Mouse (Mus musculus) gastrocnemius, postnatal 36 days (tissue): ENCODE data around the gene Atf3. TPM values are rescaled to one million over a fixed set of nuclear protein-coding genes. Genes with fewer than 3 reads are reported as not detected.
A peak's percentile ranks its signal among the peaks of the same experiment; 100 is the strongest.

Experiments used
- DNase-seq, 2 experiments: peaks; one replicate each; pipeline ENCODE4 v3.0.0; 2022
- intact Hi-C: fragments of 180-260 bp; cut with DNase I; formaldehyde crosslinking; loops from one replicate; pipeline ENCODE4 v1.15.1; 2025
- total RNA-seq, 2 experiments: library from RNA; stranded (reverse); gene quantifications; 2 replicates each; pipeline ENCODE4 v1.2.3; 2021

Atf3 gene
- total RNA-seq, 2 experiments from 2014 or later, result 11.9 to 18.8 TPM

- DNase-seq, result no peak
- intact Hi-C loops, result no loop called here
These were observed 17.0 kb upstream of the Atf3 start for GRCm38 (mm10) chr1:191234837-191235236.

- intact Hi-C loops, result no loop called here
- no peak for DNase-seq
These were observed 12.6 kb upstream of the Atf3 start for GRCm38 (mm10) chr1:191230355-191230931.

- no peak for DNase-seq
- intact Hi-C loops, result no loop called here
These were observed 8.7 kb upstream of the Atf3 start for GRCm38 (mm10) chr1:191226570-191226969.

- no peak for DNase-seq
- intact Hi-C loops, result loop anchor here (2.0 kb wide), 1 partner anchor 43 kb away; no protein-coding TSS in a partner anchor
These were observed 7.9 kb upstream of the Atf3 start for GRCm38 (mm10) chr1:191225771-191226170.

GRCm38 (mm10) chr1:191224981-191225703 is 7.3 kb upstream of the Atf3 start:
- intact Hi-C loops, result loop anchor here (2.0 kb wide), 1 partner anchor 42 kb away; no protein-coding TSS in a partner anchor
- DNase-seq, result peak in 1 of 2 experiments; percentile 15

- intact Hi-C loops, result loop anchor here (2.0 kb wide), 1 partner anchor 42 kb away; no protein-coding TSS in a partner anchor
- peak; percentile 88 to 90 for DNase-seq
These were observed 6.6 kb upstream of the Atf3 start for GRCm38 (mm10) chr1:191224302-191224980.

- DNase-seq, result no peak
- intact Hi-C loops, result loop anchor here (2.0 kb wide), 1 partner anchor 41 kb away; no protein-coding TSS in a partner anchor
These were observed 6.1 kb upstream of the Atf3 start for GRCm38 (mm10) chr1:191223930-191224301.

GRCm38 (mm10) chr1:191222031-191222430 is 4.2 kb upstream of the Atf3 start:
- intact Hi-C loops, result no loop called here
- DNase-seq, result no peak

GRCm38 (mm10) chr1:191220588-191220987 is 2.7 kb upstream of the Atf3 start:
- intact Hi-C loops, result no loop called here
- DNase-seq, result no peak

- intact Hi-C loops, result no loop called here
- no peak for DNase-seq
These were observed 1.9 kb upstream of the Atf3 start for GRCm38 (mm10) chr1:191219748-191220147.

GRCm38 (mm10) chr1:191218583-191218982 is 744 bp upstream of the Atf3 start:
- no peak for DNase-seq
- intact Hi-C loops, result no loop called here

GRCm38 (mm10) chr1:191215776-191216661 is 1.8 kb downstream of the Atf3 start:
- intact Hi-C loops, result no loop called here
- no peak for DNase-seq

- intact Hi-C loops, result no loop called here
- DNase-seq, result no peak
These were observed 6.7 kb downstream of the Atf3 start for GRCm38 (mm10) chr1:191211096-191211495.

- intact Hi-C loops, result no loop called here
- DNase-seq, result no peak
These were observed 12.0 kb downstream of the Atf3 start for GRCm38 (mm10) chr1:191205791-191206190.

GRCm38 (mm10) chr1:191204876-191205275 is 13.0 kb downstream of the Atf3 start:
- DNase-seq, result no peak
- intact Hi-C loops, result no loop called here

GRCm38 (mm10) chr1:191203496-191203895 is 14.3 kb downstream of the Atf3 start:
- no peak for DNase-seq
- intact Hi-C loops, result no loop called here

GRCm38 (mm10) chr1:191202208-191202952 is 15.5 kb downstream of the Atf3 start:
- intact Hi-C loops, result no loop called here
- no peak for DNase-seq

- no peak for DNase-seq
- intact Hi-C loops, result no loop called here
These were observed 16.8 kb downstream of the Atf3 start for GRCm38 (mm10) chr1:191200816-191201602.

GRCm38 (mm10) chr1:191197916-191198315 is 19.9 kb downstream of the Atf3 start:
- no peak for DNase-seq
- intact Hi-C loops, result loop anchor here (5.0 kb wide), 1 partner anchor 74 kb away; no protein-coding TSS in a partner anchor
